Comparison of ENCODE assay signal across 7 mouse cellular contexts in the genomic region with DNA sequence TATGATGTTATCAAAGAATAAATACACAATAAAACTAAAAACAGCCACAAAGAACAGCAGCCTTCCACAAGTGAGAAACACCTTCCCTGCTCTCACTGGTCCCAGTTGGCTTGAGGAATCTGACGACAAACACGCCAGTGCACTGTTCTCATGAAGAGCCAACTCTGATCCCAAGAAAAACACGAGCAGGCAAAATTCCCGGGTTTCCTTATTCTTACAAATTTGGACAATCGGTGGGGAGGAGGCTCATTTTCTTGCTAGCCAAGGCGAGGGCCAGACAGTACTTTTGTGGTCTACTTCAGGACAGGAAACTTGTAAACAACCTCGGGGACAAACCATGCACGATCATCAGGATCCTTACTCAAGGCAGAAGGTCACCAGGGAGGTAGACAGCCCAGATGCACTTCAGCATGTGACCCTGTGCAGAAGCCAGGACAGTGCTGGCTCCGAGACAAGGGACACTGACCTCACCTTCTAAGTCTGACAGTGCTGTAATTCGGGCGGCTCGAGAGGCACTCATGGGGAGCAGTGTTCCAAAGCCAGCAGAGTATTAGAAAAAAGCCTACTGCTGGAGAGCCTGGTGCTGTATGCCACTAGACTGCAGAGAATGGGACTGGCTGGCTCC.
A peak's percentile ranks its signal among the peaks of the same experiment; 100 is the strongest.
DNase-seq lines count a peak whose midpoint lies in the region; ATAC-seq lines count a peak whose summit lies in the region.

No protein-coding gene starts in this region.

- no peaks in the 10 kb centered on the region for H3K27me3 ChIP-seq in lung, embryonic 15.5 days
- H3K27me3 ChIP-seq in hindbrain, embryonic 13.5 days: no peaks in the 10 kb centered on the region

- H3K9me3 ChIP-seq in lung, embryonic 15.5 days: no peaks in the 10 kb centered on the region
- H3K9me3 ChIP-seq in hindbrain, embryonic 13.5 days: no peaks in the 10 kb centered on the region

- H3K36me3 ChIP-seq in lung, embryonic 15.5 days: peaks cover 50% of the 10 kb centered on the region
- H3K36me3 ChIP-seq in hindbrain, embryonic 13.5 days: peaks cover 12% of the 10 kb centered on the region; the same call in 1 of the 2 replicates

- H3K4me2 ChIP-seq in lung, embryonic 15.5 days: no peak overlapping the region
- H3K4me2 ChIP-seq in hindbrain, embryonic 13.5 days: no peak overlapping the region

- H3K9ac ChIP-seq in lung, embryonic 15.5 days: no peak overlapping the region
- H3K9ac ChIP-seq in hindbrain, embryonic 13.5 days: no peak overlapping the region

- H3K4me3 ChIP-seq in lung, embryonic 15.5 days: no peak overlapping the region
- no peak overlapping the region for H3K4me3 ChIP-seq in hindbrain, embryonic 13.5 days

- 53% methylated on average over 12 of the region's 12 CpGs for WGBS in lung, embryonic 15.5 days
- 89% methylated on average over 12 of the region's 12 CpGs for WGBS in hindbrain, embryonic 13.5 days

- no peak for ATAC-seq in lung, embryonic 15.5 days (ENCODE audit: borderline replicate concordance, extremely low read depth, low FRiP score, low TSS enrichment)
- no peak for ATAC-seq in hindbrain, embryonic 13.5 days (ENCODE audit: low FRiP score)

- peak overlapping the region; percentile 48 for H3K27ac ChIP-seq in lung, embryonic 15.5 days
- H3K27ac ChIP-seq in hindbrain, embryonic 13.5 days: no peak overlapping the region

- DNase-seq in adrenal gland, adult 8-10 months: peak; percentile 85
- peak; percentile 31 for DNase-seq in fibroblast of lung, adult 2 months (ENCODE audit: low read depth)
- peak; percentile 88 for DNase-seq in heart, postnatal 4 days
- DNase-seq in retina, postnatal 1 day: no peak
- DNase-seq in spleen, postnatal 4 days (ENCODE audit: low spot score in 2 of 2): no peak

- H3K4me1 ChIP-seq in lung, embryonic 15.5 days: peaks cover 56% of the 10 kb centered on the region
- H3K4me1 ChIP-seq in hindbrain, embryonic 13.5 days (replicated peaks): peaks cover 28% of the 10 kb centered on the region

Comparison
In these comparisons a context has a peak if more than half of its experiments do, and no peak if none do; other contexts are left out.
1. DNase-seq: peak in adrenal gland, adult 8-10 months (single experiment), fibroblast of lung, adult 2 months (single experiment) and heart, postnatal 4 days (single experiment); none in retina, postnatal 1 day (single experiment) and spleen, postnatal 4 days (0 of 2).